Mouse (Mus musculus) right cerebral cortex, postnatal 4 days (tissue): ENCODE data around the gene Scamp1.

ENCODE experiments used
- DNase-seq: peaks from one replicate; pipeline ENCODE4 v3.0.0-alpha.2; 2022

Scamp1 gene

DNA sequence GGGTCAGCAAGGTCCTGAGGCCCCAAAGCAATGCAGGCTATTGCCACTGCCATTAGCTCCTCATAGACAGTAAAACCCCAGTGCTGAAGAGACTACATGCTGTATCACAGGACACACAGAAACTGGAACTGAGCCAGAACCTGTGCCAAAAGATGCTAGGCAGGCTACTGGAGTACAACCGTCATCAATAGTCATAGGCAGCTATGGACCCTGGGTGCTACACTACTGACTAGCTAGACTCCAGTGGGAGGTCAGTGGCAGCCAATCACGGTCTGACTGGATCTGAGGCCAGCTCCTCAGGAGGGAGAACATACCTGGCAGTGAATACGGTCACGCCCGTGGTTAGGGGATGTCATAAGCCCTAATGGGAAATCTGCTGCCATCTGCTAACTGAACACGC is 14.4 kb downstream of the Scamp1 start:
- DNase-seq: no peak

DNA sequence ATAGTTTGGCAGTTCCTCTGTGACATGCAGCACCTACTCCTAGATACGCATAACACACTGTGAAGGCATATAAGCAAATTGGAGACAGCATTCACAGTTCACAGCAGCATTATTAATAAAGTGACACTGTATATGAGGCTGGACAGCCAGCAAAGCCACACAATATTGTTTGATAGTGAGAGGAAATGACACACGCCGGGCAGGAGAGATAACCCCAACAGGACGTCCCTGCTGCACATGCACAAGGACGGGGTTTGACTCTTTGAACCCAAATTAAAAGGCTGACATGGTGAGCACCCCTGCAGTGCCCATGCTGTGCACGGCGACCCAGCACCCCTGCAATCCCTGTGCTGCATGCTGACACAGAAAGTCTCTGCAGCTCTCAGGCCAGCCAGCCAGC is 17.5 kb downstream of the Scamp1 start:
- DNase-seq: no peak

- DNase-seq: no peak
Measured at GRCm38 (mm10) chr13:94267190-94267589, 18.5 kb downstream of the Scamp1 start.

DNA sequence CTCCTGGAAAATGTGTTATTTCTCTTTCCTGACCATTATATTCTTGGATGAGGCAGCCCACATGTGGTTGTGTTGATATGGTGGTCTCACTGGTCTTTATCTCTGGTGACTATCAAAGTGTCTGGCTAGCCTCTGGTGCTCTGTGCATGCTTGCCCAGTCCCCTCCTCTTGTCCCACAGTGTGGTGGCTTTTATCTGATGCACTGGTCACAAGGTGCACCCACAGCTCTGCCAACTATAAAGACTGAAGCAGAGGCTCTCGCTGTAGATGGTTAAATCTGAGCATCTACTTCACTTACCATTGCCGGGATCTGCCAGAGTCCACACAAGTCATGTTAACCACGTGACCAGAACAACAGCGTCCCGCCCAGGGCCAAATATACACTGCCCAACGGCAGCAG is 19.1 kb downstream of the Scamp1 start:
- DNase-seq: no peak

DNA sequence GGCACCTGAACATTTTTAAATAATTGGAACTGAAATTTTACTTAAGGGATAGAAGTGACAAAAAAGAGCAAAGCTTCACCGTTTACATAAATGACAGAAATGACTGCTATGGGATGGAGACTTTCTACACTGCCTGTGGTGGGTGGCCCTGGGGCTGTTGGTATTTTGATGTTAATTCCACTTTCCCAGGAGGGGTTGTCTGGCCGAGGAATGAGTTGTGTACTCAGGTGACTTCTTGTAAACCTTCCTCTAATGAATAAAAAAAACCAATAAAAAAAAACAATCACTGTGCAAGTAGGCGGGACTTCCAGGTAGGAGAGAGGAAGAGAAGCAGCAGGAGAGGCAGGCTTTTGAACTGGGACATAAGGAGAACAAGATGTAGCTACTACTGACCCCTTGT is 20.4 kb downstream of the Scamp1 start:
- no peak for DNase-seq

- no peak for DNase-seq
Measured at GRCm38 (mm10) chr13:94263943-94264342, 21.7 kb downstream of the Scamp1 start.

GRCm38 (mm10) chr13:94262551-94262950 is 23.1 kb downstream of the Scamp1 start:
- no peak for DNase-seq

DNA sequence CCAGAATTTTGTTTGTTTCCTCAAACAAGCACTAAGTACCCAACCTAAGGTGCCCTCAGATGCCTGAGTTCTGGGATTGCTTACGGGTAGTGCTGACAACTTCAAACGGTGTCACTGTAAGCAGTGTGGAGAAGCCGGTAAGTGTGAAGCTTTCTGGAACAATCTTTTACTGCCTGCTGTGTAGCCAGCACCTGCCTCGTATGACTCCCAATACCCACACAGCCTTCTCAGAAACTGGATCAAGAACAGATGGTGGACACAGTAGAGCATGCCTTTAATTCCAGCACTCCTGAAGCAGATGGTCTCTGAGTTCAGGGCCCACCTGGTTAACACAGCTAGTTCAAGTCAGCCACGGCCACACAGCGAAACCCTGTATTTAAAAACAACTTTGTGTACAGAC is 24.0 kb downstream of the Scamp1 start:
- DNase-seq: no peak

GRCm38 (mm10) chr13:94260961-94261360 is 24.7 kb downstream of the Scamp1 start:
- DNase-seq: no peak

DNA sequence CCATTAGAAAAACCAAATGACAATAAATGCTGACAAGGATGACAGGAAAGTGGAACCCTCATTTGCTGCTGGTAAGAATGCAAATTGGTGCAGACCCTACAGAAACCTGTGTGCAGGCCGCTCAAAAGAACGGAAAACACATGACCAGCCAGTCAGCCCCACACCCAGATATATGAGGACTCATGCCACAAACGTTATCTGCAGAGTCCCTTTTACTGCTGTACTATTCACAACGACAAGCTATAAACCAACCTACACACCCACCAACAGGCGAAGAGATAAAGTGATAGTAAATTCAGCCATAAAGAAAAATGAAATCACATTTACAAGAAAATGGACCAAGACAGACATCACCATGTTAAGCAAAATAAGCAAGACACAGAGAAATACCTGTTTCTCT is 26.4 kb downstream of the Scamp1 start:
- no peak for DNase-seq

- DNase-seq: no peak
Measured at GRCm38 (mm10) chr13:94258530-94258929, 27.1 kb downstream of the Scamp1 start.

DNA sequence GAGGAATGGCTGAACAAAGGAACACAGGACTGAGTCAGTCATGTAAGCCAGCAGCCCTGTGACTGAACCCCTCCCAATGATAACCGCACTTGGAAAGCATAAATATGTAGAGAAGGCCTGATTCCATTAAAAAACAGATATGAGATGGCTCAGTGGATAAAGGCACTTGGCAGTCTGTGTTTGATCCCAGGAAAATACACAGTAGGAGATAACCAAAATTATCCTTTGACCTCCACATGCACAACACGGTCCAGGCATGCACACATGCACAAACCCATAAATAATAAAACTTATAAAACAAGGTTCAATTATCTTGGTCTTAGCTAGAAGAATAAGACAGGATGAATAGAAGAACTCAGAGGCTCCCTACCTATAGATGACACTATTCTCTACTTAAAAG is 27.9 kb downstream of the Scamp1 start:
- DNase-seq: no peak

GRCm38 (mm10) chr13:94255176-94255575 is 30.5 kb downstream of the Scamp1 start:
- no peak for DNase-seq

GRCm38 (mm10) chr13:94254286-94254685 is 31.4 kb downstream of the Scamp1 start:
- DNase-seq: no peak

GRCm38 (mm10) chr13:94253052-94253451 is 32.6 kb downstream of the Scamp1 start:
- DNase-seq: no peak

GRCm38 (mm10) chr13:94250761-94251160 is 34.9 kb downstream of the Scamp1 start:
- DNase-seq: no peak

- no peak for DNase-seq
Measured at GRCm38 (mm10) chr13:94250188-94250587, 35.5 kb downstream of the Scamp1 start.

DNA sequence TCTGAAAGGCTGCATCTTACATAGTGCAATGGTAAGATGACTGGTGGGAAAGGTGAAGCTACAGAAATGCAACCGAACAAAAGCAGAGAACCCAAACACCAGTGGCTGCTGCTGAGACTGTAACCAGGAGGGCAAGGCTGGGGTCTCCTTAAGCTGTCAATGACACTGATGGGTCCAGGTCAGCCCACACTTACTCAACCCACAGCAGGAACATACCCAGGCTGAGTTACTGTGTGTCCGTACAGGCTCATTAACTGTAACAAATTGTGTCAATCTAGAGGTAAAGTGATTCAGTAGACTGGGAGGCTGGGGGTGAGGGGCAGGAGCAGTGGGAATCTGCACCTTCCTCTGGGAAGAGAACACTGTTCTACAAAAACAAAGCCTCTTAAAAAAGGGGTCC is 42.8 kb downstream of the Scamp1 start:
- no peak for DNase-seq

- DNase-seq: no peak
Measured at GRCm38 (mm10) chr13:94241892-94242524, 43.6 kb downstream of the Scamp1 start.

DNA sequence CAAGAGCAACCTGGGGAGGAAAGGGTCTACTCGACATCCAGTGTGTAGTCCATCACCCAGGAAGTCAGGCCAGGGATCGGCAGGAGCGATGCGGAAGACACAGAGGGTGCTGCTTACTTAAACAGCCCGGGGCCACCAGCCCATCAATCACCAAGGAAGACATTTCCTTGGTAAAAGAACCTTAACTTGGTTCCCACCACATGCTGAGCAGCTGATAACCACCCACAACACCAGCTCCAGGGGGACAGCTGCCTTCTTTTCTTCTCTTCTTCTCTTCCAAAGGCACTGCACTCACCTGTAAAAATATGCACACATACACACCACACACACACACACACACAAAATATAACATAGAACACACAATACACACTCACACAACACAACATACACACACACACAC is 44.8 kb downstream of the Scamp1 start:
- DNase-seq: no peak

- no peak for DNase-seq
Measured at GRCm38 (mm10) chr13:94240111-94240510, 45.5 kb downstream of the Scamp1 start.

GRCm38 (mm10) chr13:94239488-94239887 is 46.2 kb downstream of the Scamp1 start:
- no peak for DNase-seq

DNA sequence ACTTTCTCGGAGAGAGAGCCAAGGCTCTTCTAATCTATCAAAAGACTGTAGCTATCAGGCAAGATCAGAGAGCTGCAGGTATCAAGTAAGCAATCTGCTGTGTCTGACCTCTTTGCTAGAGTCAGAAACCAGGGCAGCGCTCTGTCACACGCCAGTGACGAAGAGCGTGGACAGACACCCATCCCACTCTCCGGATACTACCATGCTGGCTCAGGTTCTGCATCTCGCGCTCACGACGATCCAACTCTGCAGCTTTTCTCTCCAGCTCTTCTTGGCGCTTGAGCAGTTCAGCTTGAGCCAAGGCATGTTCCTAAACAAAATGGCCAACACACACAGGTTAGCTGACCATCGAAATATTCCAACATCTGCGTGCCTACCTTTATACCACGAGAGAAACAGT is 53.8 kb downstream of the Scamp1 start:
- DNase-seq: no peak

GRCm38 (mm10) chr13:94224717-94225705 is 60.6 kb downstream of the Scamp1 start:
- DNase-seq: no peak
